Mouse (Mus musculus) liver (tissue): ENCODE data around the gene Bcat1.

Experiments used
- DNase-seq: peaks from one replicate; pipeline ENCODE4 v3.0.0-alpha.2; 2020; ENCODE audit warnings: mixed read lengths

Gene Bcat1

GRCm38 (mm10) chr6:145091998-145092397 is 16.0 kb upstream of the Bcat1 start:
- no peak for DNase-seq

GRCm38 (mm10) chr6:145090928-145091327 is 14.9 kb upstream of the Bcat1 start:
- no peak for DNase-seq

- DNase-seq = no peak
These were observed 14.3 kb upstream of the Bcat1 start for GRCm38 (mm10) chr6:145090201-145090863.

- DNase-seq = peak; percentile 9
These were observed 13.4 kb upstream of the Bcat1 start for GRCm38 (mm10) chr6:145089373-145089772.

- no peak for DNase-seq
These were observed 12.6 kb upstream of the Bcat1 start for GRCm38 (mm10) chr6:145088451-145089113.

GRCm38 (mm10) chr6:145084343-145085117 is 8.5 kb upstream of the Bcat1 start:
- DNase-seq = no peak

- no peak for DNase-seq
These were observed 5.7 kb upstream of the Bcat1 start for GRCm38 (mm10) chr6:145081721-145082120.

- DNase-seq = no peak
These were observed 3.2 kb upstream of the Bcat1 start for GRCm38 (mm10) chr6:145079087-145079759.

GRCm38 (mm10) chr6:145076286-145076685 is 302 bp upstream of the Bcat1 start:
- no peak for DNase-seq

GRCm38 (mm10) chr6:145075088-145075547 is 866 bp downstream of the Bcat1 start:
- DNase-seq = no peak

GRCm38 (mm10) chr6:145074461-145074860 is 1.5 kb downstream of the Bcat1 start:
- DNase-seq = no peak

- DNase-seq = no peak
These were observed 6.1 kb downstream of the Bcat1 start for GRCm38 (mm10) chr6:145069921-145070320.

GRCm38 (mm10) chr6:145069397-145069796 is 6.6 kb downstream of the Bcat1 start:
- DNase-seq = no peak

- no peak for DNase-seq
These were observed 8.3 kb downstream of the Bcat1 start for GRCm38 (mm10) chr6:145067679-145068078.

GRCm38 (mm10) chr6:145066416-145066815 is 9.6 kb downstream of the Bcat1 start:
- DNase-seq = no peak

- no peak for DNase-seq
These were observed 10.6 kb downstream of the Bcat1 start for GRCm38 (mm10) chr6:145065301-145065845.

- DNase-seq = no peak
These were observed 11.9 kb downstream of the Bcat1 start for GRCm38 (mm10) chr6:145064104-145064503.

GRCm38 (mm10) chr6:145063212-145063868 is 12.6 kb downstream of the Bcat1 start:
- DNase-seq = no peak

GRCm38 (mm10) chr6:145062763-145063162 is 13.2 kb downstream of the Bcat1 start:
- DNase-seq = no peak

GRCm38 (mm10) chr6:145061361-145061760 is 14.6 kb downstream of the Bcat1 start:
- DNase-seq = no peak

- no peak for DNase-seq
These were observed 19.9 kb downstream of the Bcat1 start for GRCm38 (mm10) chr6:145056102-145056501.

- no peak for DNase-seq
These were observed 20.6 kb downstream of the Bcat1 start for GRCm38 (mm10) chr6:145055277-145055858.
